Mouse (Mus musculus): ENCODE measurements around the gene Otop2.

- TF ChIP-seq POLR2A (IDR thresholded peaks at IDR 0.05; ENCODE audit: low read depth, low read length) (no peak), CTCF (IDR thresholded peaks at IDR 0.05; ENCODE audit: borderline replicate concordance, insufficient read depth, low read length) (no peak)
Observed at GRCm38 (mm10) chr11:115359293-115359692, 52.3 kb downstream of the Otop2 start.
